Mouse (Mus musculus): ENCODE results near the gene Olfr1023.

Gene Olfr1023

DNA sequence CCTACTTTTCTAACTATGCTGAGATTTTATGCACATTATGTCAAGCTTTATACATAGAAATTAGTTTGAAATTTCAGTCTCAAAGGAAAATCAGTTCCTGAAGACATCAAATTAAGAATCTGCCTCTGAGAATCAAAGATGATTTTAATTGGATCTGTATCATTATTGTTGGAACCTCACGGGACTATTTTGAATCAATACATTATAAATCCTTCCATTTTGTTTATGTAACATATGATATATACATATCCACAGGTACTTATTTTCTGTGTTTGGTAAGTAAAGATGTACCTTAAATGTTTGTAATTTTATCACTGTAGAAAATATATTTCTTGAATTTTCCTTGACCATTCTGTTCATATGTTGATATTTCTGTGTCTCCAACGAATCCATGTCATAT lies at the start of gene Olfr1023:
Gene Olfr1023 (plus strand): TSS at position 301 of the 400 bp plus-strand sequence.
- DNase-seq = no peak

DNA sequence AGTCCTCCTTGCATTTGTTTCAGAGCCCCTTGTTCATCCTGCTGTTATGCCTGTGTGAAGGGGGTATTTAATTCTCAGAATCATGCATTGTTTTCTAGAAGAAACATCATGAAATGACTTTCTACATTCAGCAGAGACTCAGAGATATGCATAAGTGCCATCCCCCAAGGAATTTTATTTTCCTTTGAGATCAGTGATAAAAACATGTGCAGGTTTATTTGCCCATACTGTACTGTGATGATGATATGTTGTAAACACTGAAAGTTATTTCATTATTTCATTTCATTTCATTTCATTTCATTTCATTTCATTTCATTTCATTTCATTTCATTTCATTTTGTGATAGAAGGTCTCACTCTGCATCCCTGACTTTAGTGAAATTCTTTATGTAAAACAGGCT lies 40.1 kb upstream of the Olfr1023 start, which contains the start of gene Olfr1019:
Gene Olfr1019 (minus strand): TSS at position 101 of the 400 bp plus-strand sequence.
- no peak for DNase-seq

DNA sequence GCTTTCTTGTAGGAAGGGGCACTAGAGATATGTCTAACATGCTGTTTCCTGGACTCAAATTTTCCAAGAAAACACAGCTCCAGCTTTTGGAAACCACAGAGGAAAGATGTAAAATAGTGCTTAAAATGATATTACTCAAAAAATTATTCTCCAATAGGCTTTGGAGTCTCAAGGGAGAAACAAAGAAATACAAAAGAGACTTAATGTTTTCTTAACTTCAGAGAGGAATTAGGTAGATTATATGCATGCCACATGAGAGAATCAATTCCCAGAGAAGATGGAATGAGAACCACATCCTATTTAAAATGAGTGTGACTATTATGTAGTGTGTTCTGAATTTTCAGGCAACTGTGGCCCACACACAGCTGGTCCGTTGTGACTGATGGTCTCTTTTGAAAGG lies 38.7 kb upstream of the Olfr1023 start, which contains the start of gene Olfr1020:
Gene Olfr1020 (plus strand): TSS at position 301 of the 400 bp plus-strand sequence.
- no peak for DNase-seq

DNA sequence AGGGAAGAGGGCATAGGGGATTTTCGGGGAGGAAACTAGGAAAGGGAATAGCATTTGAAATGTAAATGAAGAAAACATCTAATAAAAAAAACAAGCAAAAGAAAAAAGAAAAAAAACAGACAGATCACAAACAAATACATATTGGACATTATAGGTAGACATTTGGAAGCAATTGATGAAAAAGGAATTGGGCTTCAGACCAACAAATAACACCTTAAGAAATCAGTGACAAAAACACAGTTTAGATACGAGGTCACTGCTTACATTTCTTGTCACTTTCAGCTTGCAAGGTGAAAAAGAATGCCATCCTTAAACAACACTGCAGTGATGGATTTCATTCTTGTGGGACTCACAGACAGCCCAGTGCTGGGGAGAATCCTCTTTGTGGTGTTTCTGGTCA lies 17.1 kb upstream of the Olfr1023 start, which contains the start of gene Olfr1022:
Gene Olfr1022 (plus strand): TSS at position 301 of the 400 bp plus-strand sequence.
- no peak for DNase-seq

- no peak for DNase-seq
Observed at GRCm38 (mm10) chr2:85904952-85905351, 19.5 kb downstream of the Olfr1023 start, which contains the start of gene Olfr1024. Gene Olfr1024, minus strand, starts transcription at chr2:85905052.

GRCm38 (mm10) chr2:85913197-85913596 lies 27.8 kb downstream of the Olfr1023 start:
- no peak for DNase-seq

DNA sequence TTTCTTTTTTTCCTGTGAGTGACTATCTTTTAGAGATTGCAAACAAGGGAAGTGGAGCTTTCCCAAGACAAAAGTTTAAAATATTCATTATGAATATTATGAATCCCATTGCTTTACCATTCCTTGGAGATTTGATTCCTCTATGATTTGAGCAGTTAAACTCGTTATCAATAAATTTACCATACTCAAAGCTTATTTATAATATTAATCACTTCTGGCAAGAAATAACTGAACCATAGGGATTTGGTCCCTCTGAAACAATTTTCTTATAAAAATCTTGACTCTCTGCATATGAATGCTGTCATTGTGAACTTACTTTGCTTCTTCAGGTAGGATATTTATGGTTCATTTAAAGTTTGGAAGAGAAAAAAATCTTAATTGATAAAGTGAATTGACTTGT lies 29.5 kb downstream of the Olfr1023 start, which contains the start of gene Olfr1025-ps1:
Gene Olfr1025-ps1 (plus strand): TSS at position 301 of the 400 bp plus-strand sequence.
- no peak for DNase-seq

- no peak for DNase-seq
Observed at GRCm38 (mm10) chr2:85921258-85921657, 35.8 kb downstream of the Olfr1023 start, which contains the start of gene Olfr1026. Gene Olfr1026, plus strand, starts transcription at chr2:85921558.

Data from cerebellum, postnatal 10 days (tissue).